Mouse (Mus musculus) cerebellum, postnatal 10 days (tissue): ENCODE results near the gene Trmt1.

Experiments
- DNase-seq, 2 experiments: peaks; one replicate each; pipeline ENCODE4 v3.0.0; 2021; ENCODE audit warnings: mixed read lengths in 2 of 2

The Trmt1 gene

DNA sequence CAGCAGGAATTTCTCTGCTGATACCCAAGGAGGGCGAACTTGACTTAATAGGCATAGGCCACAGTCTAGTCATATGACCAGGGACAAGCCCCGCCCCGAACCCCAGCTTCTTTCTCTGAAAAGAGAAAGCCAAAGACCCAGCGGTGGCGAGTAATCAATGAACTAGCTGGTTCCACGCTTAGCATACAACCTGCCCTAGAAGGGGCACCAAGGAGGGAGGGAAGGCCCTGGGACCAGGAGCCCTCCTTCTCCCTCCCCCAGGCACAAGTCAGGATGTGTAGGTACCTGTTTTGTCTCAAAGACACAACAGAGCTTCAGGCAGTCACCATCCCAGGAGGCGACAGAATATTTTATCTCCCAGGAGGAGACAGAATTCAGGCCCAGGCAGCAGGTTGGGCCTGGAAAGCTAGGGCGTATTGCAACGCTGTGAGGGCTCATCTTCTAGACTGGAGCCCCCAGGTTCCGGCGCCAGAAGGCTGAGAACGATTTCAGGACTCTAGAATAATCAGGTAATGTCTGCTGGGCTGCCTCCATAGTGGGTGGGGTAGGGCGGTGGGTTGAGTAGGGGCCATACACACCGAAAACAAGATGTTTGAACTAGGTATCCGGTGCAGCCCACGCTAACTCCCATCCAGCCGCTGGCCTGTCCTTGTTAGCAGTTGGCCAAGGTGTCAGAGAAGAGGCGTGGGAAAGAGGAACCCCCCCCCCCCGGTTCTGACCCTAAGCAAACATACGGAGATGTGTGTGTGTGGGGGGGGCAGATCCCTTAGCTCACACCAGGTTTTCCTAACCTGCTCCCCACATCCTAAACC lies at the start of gene Trmt1:
Gene Trmt1 (plus strand): TSS at position 117 of the 812 bp plus-strand sequence.
- peak; percentile 47 to 58 for DNase-seq

DNA sequence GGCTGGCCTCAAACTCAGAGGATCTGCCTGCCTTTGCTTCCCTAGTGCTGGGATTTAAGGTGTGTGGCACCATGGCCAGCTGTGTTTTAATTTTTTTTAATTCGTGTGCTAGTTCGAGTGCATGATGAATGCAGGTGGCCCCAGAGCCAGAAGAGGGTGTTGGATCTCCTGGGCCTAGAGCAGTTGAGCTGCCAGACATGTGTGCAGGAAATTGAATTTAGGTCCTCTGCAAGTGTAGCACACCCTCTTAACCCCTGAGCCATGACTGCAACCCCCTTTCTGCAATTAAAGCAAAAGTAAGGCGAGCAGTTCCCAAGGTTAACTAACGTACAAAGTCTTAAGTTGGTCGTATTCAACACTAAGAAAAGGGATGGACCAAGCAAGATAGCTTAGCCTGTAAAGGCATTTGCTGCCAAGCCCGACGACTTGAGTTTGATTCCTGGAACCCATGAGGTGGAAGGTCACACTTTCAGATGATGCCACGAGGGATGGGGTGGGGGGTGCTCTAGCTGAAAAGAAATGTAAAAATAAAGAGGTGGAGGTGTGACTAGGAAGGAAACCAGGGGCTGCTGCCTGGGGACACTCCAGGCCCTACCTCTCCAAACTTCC lies 48.1 kb upstream of the Trmt1 start:
- DNase-seq, result no peak

DNA sequence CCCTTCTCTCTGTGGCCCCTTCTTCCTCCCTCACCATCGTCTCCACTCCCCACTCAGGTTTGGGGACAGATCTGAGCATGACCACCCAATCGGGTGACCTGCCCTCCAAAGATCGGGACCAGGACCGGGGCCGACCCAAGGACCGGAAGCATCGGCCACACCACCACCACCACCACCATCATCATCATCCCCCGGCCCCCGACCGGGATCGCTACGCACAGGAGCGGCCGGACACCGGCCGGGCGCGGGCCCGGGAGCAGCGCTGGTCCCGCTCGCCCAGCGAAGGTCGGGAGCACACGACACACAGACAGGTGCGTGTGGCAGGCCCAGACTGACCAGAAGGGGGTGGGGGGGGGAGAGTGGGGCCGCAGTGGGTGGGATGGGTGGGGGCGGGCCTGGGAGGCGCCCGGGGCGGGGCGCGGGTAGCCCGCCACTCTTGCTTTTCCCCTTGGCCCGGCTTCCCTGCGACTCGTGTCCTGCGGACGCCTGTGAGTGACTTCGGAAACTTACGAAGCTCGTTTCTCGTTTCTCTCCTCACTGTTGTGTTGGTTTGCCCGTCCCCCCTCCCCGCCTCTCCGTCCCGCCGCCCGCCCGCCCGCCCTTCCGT lies 47.4 kb upstream of the Trmt1 start:
- DNase-seq, result peak; percentile 59 to 62

DNA sequence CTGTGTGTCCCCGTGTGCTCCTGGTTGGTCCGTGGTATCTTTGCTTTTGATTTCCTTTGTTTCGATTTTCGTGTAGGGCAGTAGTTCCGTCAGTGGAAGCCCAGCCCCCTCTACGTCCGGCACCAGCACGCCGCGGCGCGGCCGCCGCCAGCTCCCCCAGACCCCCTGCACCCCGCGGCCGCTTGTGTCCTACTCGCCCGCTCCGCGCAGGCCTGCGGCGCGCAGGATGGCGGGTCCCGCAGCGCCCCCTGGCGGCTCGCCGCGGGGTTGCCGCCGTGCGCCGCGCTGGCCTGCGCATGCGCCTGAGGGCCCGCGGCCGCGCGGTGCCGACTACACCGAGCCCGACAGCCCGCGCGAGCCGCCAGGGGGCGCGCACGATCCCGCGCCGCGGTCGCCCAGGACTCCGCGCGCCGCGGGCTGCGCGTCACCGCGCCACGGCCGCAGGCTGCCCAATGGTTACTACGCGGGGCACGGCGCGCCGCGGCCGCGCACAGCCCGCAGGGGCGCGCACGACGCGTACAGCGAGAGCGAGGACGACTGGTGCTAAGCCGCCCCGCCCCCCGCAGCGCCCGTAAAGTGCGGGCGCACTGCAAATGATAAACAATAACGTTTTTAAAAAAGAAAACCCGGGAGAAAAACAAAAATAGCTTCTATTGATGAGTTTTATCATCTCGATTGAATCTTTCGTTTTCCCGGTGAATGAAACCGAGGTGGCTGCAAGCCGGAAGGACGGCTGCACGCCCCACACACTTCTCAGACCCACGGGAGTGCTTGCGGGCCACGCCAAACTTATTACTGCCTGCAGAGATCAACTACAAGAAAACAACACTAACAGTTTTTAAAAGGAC lies 46.7 kb upstream of the Trmt1 start:
- DNase-seq, result peak; percentile 96 to 97

DNA sequence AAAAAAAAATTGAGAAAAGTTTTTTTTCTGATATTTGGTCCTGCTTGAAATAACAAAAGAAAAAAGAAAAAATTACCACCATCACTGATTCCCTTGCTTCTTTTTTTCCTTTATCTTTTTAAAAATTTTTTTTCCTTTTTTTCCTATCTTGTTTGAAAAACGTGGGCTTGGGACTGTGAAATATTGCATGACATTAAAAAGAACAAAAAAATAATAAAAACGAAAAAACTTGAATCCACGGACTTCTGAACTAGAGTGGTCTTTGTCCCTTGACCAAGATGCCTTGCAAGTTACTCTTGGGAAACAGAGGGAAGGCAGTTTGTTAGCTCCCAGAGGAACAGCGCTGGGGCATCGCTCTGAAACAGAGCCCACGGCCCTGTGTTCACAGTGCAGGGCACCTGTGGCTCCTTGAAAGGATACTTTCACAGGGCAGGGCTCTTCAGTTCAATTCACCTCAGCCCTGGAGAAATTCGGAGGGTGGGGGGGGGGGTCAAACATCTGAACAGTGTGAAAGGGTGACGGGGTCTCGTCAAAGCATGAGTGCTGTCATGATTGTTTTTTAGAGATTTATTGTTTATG lies 46.0 kb upstream of the Trmt1 start:
- no peak for DNase-seq

DNA sequence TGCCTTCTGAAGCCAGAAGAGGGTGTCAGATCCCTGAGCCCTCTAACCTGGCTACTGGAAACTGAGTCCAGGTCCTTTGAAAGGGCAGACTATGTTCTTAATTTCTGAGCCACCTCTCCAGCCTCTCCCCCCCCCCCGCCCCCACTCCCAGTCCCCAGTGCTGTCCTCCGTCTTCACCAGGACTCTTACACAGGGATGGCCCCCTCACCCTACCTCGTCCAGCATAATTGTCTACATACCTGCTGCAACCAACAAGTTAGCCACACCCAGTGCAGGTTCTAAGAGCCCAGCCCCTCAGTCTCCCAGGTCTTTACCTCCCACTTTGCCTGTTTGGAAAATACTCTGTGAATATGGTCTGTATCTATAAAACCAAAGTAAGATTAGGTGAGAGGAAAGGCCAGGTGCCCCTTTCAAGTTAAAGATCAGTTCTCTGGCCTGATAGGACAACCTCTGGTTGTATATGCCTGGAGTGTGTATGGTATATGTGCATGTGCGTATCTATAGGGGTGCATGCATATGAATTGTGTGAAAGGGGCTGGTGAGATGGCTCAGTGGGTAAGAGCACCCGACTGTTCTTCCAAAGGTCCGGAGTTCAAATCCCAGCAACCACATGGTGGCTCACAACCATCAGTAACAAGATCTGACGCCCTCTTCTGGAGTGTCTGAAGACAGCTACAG lies 45.4 kb upstream of the Trmt1 start:
- DNase-seq, result no peak

DNA sequence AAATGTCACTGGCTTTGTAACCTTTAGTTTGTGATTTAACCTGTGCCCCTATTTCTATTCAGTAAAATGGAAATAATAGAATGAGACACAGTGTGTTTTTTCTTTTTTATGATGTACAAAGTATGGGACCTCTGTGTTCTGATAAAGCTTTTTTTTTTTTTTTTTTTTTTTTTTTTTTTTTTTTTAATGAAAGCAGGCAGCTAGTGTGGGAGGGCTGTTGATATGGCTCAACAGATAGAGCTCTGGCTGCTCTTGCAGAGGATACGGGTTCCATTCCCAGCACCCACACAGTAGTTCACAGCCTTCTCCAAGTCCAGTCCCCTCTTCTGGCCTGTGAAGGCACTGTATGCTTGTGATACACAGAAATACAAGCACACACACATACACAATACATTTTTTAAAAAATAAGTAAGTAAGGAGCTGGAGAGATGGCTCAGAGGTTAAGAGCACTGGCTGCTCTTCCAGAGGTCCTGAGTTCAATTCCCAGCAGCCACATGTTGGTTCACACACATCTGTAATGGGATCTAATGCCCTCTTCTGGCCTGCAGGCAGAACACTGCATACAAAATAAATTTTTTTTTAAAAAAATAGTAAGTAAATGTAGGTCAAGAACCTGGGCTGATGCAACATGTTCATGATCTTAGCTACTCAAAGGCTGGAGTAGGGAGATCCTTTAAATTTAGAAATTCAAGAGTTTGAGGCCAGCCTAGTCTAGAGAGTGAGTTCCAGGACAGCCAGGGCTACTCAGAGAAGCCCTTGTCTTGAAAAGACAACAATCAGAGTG lies 44.3 kb upstream of the Trmt1 start:
- no peak for DNase-seq

DNA sequence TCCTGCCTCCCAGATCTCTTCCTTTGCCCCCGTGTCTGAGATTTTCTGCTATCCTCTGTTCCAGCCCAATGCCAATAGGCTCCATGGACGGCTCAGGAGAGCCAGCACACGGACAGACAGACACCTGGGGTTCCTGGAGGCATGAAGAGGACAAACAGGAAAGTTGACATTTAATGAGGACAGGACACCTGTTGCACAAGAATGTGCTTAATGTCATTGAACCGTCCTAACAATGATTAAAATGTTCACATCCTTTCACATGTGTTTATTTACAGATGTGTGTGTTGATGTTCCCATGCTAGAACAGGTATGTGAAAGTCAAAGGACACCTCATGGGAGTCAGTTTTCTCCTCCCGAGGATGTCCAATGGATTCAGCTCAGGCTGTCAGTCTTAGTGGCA lies 43.1 kb upstream of the Trmt1 start:
- DNase-seq, result no peak

DNA sequence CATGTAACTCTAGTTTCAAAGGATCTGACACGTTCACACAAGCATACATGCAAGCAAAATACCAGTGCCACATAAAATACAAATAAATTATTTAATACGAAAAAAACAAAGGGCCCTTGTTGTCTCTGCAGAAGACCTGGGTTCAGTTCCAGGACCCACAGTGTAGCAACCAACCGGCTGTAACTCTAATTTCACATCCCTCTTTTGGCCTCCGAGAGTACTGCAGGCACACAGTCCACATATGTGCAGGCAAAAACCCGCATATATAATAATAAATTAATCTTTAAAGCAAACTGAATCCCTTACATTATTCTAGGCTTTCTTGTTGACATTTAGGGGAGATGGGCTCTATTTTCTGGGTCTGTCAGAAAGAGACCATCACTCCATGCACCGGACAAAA lies 39.3 kb upstream of the Trmt1 start:
- peak in 1 of 2 experiments; percentile 55 for DNase-seq

DNA sequence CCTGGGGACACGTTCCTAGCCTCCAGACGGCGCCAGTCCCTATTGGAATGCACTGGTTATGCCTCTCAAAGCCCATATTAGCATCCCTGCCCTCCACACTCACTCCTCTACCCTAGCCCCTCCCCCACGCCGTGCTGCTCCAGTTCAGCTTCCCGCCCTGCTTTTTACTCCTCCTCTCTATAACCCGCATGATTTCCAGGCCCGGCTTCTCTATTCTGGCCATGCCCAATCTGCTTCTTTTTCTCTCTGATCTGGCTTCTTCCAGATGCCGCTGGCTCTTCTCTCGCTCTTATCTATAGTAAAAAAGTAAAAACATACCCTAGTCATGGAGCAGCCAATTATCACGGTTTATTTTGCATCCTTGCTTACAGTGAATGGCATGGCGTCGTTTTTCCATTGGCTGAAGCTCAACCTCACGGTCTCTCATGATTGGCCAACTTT lies 38.6 kb upstream of the Trmt1 start:
- peak; percentile 73 to 75 for DNase-seq

DNA sequence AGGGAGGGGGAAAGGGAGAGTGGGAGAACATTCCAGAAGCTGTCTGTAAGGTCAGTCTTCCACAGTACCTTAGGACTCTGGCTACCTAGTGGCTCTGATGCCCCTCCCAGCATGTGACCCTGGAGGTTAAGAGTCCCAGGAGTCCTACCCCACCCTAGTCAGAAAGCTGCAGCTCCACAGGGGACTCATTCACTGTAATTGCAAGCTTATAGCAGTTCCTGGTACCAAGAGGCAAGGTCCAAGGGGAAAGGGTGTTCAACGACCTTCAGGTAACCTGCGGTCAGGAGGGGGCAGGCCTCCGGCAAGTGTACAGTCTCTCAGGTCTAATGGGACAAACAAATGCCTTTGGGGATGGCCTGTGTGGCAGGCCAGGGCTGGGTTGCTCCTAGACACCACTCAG lies 35.9 kb upstream of the Trmt1 start:
- no peak for DNase-seq

DNA sequence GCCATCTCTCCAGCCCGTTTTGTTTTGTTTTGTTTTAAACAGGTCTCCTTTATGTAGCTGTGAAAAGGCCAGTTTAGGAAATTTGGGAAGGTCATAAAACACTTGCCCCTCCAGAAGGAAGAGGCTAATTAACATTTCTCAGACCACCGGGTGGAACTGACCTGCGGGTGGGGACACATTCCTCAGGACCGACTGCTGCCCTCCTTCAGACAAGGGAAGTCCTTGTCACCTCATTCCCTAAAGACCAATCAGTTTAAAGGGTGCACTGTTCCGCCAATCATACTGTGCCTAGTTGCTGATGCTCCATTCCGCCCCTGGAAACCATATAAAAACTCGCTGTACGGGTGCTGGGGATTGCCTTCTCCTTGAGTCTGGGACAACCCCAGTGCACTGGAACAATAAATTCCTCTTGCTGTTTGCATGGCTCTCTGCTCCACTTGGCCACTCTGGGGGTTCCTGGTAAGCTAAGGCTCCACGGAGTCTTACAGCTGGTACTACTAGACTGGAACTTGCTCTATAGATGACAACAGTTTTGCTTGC lies 32.9 kb upstream of the Trmt1 start:
- no peak for DNase-seq

DNA sequence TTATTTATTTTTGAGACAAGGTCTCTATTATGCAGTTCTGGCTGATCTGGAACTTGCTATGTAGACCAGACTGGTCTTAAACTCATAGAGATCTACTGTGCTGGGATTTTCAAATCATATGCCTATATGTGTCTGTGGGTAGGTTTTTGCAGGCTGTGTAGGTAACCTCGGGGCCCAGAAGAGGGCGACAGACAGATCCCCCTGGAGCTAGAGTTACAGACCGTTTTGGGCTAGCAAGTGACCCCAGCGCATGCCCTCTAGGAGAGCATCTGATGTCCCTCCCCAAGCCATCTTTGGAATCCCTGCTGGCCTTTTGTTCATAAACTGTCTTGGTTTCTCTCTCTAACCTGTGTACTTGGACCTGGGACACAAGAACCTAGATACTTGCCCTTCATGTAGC lies 31.5 kb upstream of the Trmt1 start:
- no peak for DNase-seq

DNA sequence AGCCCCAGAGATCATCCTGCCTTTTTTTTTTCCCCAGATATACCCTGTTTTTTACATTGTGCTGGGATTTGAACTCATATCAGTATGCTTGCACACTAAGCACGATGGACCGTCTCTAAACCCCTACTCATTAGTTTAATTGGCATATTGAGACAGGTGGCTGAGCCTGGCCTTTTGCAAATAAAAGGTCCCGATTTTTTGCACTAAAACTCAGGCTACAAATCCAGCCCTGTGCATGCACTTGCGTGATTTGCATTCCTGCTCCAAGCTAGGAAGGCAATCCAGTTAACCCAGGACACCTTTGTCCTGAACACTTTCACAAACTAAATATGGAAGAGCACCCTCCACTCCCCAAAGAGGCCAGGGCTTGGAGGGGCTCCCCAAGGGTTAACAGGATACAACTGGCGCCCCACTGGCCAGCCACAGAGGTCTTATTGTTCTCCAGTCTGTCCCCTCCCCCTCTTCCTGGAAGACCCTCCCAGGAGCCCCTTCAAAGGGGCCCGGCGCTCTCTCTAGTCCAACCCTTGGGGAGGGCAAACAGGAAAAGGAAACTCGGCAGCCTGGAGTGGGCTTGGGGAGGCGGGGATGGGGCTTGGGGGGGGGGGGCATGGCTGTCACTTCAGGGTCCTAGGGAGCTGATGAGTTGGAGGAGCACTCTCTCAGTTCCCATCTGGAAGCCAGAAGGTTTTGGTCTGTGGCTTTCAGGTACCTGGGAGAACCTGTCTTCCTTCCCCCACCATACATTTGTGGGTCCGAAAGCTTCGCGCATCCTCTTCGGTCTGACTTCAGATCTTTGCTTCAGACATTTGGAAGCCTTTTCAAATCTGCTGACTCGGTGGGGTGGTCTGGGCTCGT lies 30.5 kb upstream of the Trmt1 start:
- no peak for DNase-seq

DNA sequence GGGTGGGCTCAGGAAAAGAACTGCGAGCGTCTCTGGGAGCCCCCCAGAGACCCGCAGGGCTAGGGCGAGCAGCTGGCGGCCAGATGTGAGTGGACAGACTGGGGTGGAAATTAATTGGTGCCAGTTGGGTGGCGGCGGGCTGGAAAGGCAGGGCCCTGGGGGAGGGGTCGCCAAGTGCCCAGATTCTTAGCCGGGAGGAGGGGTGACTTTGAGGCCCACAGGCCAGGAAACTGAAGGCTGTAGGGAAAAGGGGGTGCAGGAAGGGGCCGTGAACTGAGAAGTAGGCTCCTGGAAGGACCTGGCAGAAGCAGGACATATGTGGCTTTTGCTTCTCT lies 29.9 kb upstream of the Trmt1 start:
- peak; percentile 42 to 54 for DNase-seq

DNA sequence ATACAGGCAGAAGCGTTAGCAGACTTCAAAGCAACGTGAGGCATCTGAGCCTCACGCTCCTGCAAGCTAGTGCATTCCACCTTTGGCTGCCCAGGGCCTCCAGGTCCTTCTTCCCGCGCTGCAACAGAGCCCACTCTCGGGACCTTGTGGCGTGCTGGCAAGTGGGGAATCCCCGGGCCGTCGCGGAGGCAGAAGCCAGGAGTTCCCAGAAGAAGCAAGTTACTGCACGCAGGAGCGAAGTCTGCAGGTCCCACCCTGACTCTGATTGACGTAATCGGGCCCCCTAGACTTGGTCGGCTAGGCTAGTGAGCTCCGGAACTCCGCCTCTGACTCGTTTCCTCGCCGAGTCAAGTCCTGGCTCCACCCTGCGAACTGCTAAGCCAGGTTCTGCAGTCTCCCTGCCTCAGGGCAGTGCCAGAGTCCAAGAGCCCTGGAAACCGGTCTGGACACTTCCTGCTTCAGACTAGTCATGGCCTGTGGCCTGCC lies 29.4 kb upstream of the Trmt1 start:
- peak; percentile 63 to 66 for DNase-seq

DNA sequence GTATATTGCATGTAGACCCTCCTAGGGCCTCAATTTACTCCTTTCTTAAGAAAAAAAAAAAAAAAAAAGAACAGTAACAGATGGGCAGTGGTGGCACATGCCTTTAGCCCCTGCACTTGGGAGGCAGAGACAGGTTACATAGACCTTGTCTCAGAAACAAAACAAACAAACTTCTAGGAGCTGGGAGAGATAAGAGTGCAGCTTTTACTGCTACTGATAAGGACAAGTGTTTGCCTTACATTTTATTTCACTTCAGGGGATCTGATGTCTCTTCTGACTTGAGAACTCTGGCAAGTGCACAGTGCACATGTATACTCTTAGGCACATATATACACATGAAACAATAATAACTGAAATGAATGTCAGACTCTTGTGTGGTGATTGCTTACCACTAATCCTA lies 28.9 kb upstream of the Trmt1 start:
- DNase-seq, result no peak

DNA sequence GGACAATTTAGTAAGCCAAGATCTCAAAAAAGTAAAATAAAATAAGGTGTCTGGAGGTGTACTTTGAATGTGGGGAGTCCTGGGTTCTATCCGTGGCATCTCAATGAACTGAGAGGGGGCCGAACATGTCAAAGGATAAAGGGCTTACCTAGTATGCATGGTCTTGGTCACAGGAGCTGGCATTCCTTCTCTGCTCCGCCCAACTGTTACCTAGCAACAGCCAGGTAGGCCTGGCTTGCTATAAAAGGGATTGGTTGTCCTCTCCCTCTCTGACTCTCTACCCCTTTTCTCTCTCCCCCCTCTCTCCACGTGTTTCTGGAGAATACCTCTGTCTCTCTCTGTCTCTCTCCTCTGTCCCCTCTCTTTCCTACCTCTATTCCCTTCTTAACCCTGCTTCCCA lies 28.4 kb upstream of the Trmt1 start:
- no peak for DNase-seq

DNA sequence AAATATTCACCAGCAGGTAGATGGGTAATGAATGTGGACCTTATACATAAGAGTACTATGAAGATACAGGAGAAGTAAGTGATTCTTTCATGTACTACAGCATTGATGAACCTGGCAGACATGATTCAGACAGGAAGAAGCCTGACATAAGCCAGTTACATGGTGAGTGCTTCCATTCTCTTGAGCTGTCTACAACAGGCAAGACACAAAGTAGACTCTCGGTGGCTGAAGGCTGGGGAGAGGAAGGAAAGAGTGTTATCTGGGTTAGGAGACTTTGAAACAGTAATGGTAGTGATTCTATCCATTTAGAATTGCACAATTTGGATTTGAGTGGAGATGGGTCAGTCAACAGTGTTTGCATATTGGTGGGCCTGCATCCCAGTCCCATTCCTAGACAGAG lies 27.2 kb upstream of the Trmt1 start:
- no peak for DNase-seq
